Mouse (Mus musculus) neutrophil, adult 59 days (primary cell): ENCODE results near the gene Thrsp. TPM values are rescaled to one million over a fixed set of nuclear protein-coding genes. Genes with fewer than 3 reads are reported as not detected.

ENCODE experiments used
- total RNA-seq, 2 experiments: library from RNA; stranded (reverse); gene quantifications; 1 replicate in 1 of 2; 2 replicates in 1 of 2; pipeline ENCODE4 v1.2.4; 2023

Gene Thrsp
- not detected for total RNA-seq

GRCm38 (mm10) chr7:97416906-97417777 lies at the start of gene Thrsp:
Gene Thrsp (minus strand): TSS chr7:97417730.

GRCm38 (mm10) chr7:97451023-97451422 lies 33.5 kb upstream of the Thrsp start, which contains the start of gene Kctd14:
Gene Kctd14 (plus strand): TSS chr7:97451323.

GRCm38 (mm10) chr7:97399960-97400715 lies 17.4 kb downstream of the Thrsp start, which contains the start of gene Ndufc2:
Gene Ndufc2 (plus strand): TSS chr7:97400003.

Other genes with a start within 250 kb of the Thrsp start
- 1 to 10 TPM; 1.1 to 3.0 TPM for gene Usp35, start 85.7 kb downstream of the Thrsp start, total RNA-seq
- 1 to 10 TPM; 2.3 to 2.5 TPM for gene Kctd21, start 85.4 kb downstream of the Thrsp start, total RNA-seq
- 10 to 100 TPM; 11.1 to 13.9 TPM for gene Alg8, start 46.1 kb downstream of the Thrsp start, total RNA-seq
- gene Ndufc2, start 17.7 kb downstream of the Thrsp start, total RNA-seq = 10 to 100 TPM; 51.5 to 63.0 TPM
- 1 to 10 TPM; 2.4 to 3.6 TPM for gene Kctd14, start 33.6 kb upstream of the Thrsp start, total RNA-seq
- gene Ints4, start 63.2 kb upstream of the Thrsp start, total RNA-seq = 10 to 100 TPM; 24.4 to 30.1 TPM
- 1 to 10 TPM; 5.0 to 7.1 TPM for gene Aamdc, start 161.8 kb upstream of the Thrsp start, total RNA-seq
- 10 to 100 TPM; 35.2 to 37.3 TPM for gene Rsf1, start 162.2 kb upstream of the Thrsp start, total RNA-seq